Mouse (Mus musculus) kidney, embryonic 15.5 days (tissue): ENCODE measurements around the gene Kiss1. TPM values are rescaled to one million over a fixed set of nuclear protein-coding genes. Genes with fewer than 3 reads are reported as not detected.

Source experiments
- ATAC-seq: fragments of 200-750 bp; cut with Nextera tagmentation; replicated peaks from 2 replicates; pipeline ENCODE4 v1.8.0; 2017; ENCODE audit warnings: moderate TSS enrichment; ENCODE audit not compliant: low FRiP score
- H3K27ac ChIP-seq: fragments of 300-500 bp; sonication (generic); 2 replicates; pipeline ENCODE4 v1.5.1; 2015; ENCODE audit warnings: mild to moderate bottlenecking, inconsistent platforms
- H3K27me3 ChIP-seq: fragments of 300-500 bp; sonication (generic); 2 replicates; pipeline ENCODE4 v1.6.1; 2015; ENCODE audit warnings: inconsistent platforms
- H3K36me3 ChIP-seq: fragments of 300-500 bp; sonication (generic); 2 replicates; pipeline ENCODE4 v1.6.1; 2015; ENCODE audit warnings: inconsistent platforms
- H3K4me1 ChIP-seq: fragments of 300-500 bp; sonication (generic); 2 replicates; pipeline ENCODE4 v1.6.1; 2015; ENCODE audit warnings: inconsistent platforms
- H3K4me2 ChIP-seq: fragments of 300-500 bp; sonication (generic); 2 replicates; pipeline ENCODE4 v1.6.1; 2015; ENCODE audit warnings: moderate library complexity, mild to moderate bottlenecking, inconsistent platforms
- H3K4me3 ChIP-seq: fragments of 300-500 bp; sonication (generic); replicated peaks from 2 replicates; pipeline ENCODE4 v1.5.1; 2015; ENCODE audit warnings: mild to moderate bottlenecking, inconsistent platforms
- H3K9ac ChIP-seq: fragments of 300-500 bp; sonication (generic); 2 replicates; pipeline ENCODE4 v1.6.1; 2015; ENCODE audit warnings: mild to moderate bottlenecking, inconsistent platforms
- H3K9me3 ChIP-seq: fragments of 300-500 bp; sonication (generic); replicated peaks from 2 replicates; pipeline ENCODE4 v1.6.1; 2016; ENCODE audit warnings: inconsistent platforms
- WGBS: fragments of 180-500 bp; shearing (Covaris S2); methylation state at CpG from one replicate; pipeline ENCODE4 v1.1.7; 2015; ENCODE audit warnings: mixed read lengths; 5-methylcytosine and 5-hydroxymethylcytosine counted together
- polyA plus RNA-seq: library from polyadenylated mRNA; unstranded; fragments of >200 nt; fragmentation: Nextera tagmentation; extraction: Ambion mirVana; gene quantifications from 2 replicates; pipeline ENCODE4 v1.2.1, GENCODE M21; 2015

The Kiss1 gene
- polyA plus RNA-seq, 1 experiment from 2014 or later, result not detected

- WGBS, result 55% methylated on average over 3 of the region's 3 CpGs
- H3K4me3 ChIP-seq, result no peak overlapping the region
- ATAC-seq, result no peak
Observed at GRCm38 (mm10) chr1:133347226-133347625, 25.6 kb downstream of the Kiss1 start.

GRCm38 (mm10) chr1:133347693-133348520 is 26.2 kb downstream of the Kiss1 start:
- Histone ChIP-seq H3K9me3 (no peaks in the 10 kb centered on the region), H3K9ac (no peak overlapping the region), H3K4me3 (no peak overlapping the region), H3K27ac (no peak overlapping the region), H3K27me3 (0 out of 2 replicates have a peak, but pooled peaks cover 4% of the 10 kb centered on the region), H3K4me2 (no peak overlapping the region), H3K36me3 (no peaks in the 10 kb centered on the region), H3K4me1 (peaks cover 15% of the 10 kb centered on the region)
- WGBS, result 54% methylated on average over 11 of the region's 11 CpGs
- no peak for ATAC-seq

More at GRCm38 (mm10) chr1:133347226-133347625, 25.6 kb downstream of the Kiss1 start:
- H3K27me3 ChIP-seq, result 0 out of 2 replicates have a peak, but pooled peaks cover 2% of the 10 kb centered on the region
- no peak overlapping the region for H3K9ac ChIP-seq
- H3K27ac ChIP-seq, result no peak overlapping the region
- H3K9me3 ChIP-seq, result no peaks in the 10 kb centered on the region
- peaks cover 15% of the 10 kb centered on the region for H3K4me1 ChIP-seq
- no peaks in the 10 kb centered on the region for H3K36me3 ChIP-seq
- no peak overlapping the region for H3K4me2 ChIP-seq

- no peak for ATAC-seq
- WGBS, result 80% methylated on average over 1 of the region's 1 CpGs
Observed at GRCm38 (mm10) chr1:133350210-133350609, 28.5 kb downstream of the Kiss1 start, which contains the start of gene Ren1. Gene Ren1, plus strand, starts transcription at chr1:133350510.

GRCm38 (mm10) chr1:133351762-133352161 is 30.1 kb downstream of the Kiss1 start:
- no peak overlapping the region for H3K9ac ChIP-seq
- 34% methylated on average over 9 of the region's 9 CpGs for WGBS
- ATAC-seq, result no peak

More at GRCm38 (mm10) chr1:133350210-133350609, 28.5 kb downstream of the Kiss1 start, which contains the start of gene Ren1:
- Histone ChIP-seq H3K36me3 (no peaks in the 10 kb centered on the region), H3K9ac (no peak within 1 kb of the TSS), H3K27me3 (peaks cover 8% of the 10 kb centered on the region; the same call in 1 of the 2 replicates), H3K9me3 (no peaks in the 10 kb centered on the region), H3K4me1 (peaks cover 13% of the 10 kb centered on the region), H3K27ac (no peak within 1 kb of the TSS), H3K4me2 (no peak within 1 kb of the TSS), H3K4me3 (no peak within 1 kb of the TSS)

GRCm38 (mm10) chr1:133353371-133353809 is 31.7 kb downstream of the Kiss1 start:
- WGBS, result 54% methylated on average over 12 of the region's 12 CpGs
- H3K4me2 ChIP-seq, result no peak overlapping the region
- H3K4me3 ChIP-seq, result no peak overlapping the region
- no peak overlapping the region for H3K9ac ChIP-seq
- no peaks in the 10 kb centered on the region for H3K36me3 ChIP-seq
- no peak overlapping the region for H3K27ac ChIP-seq
- H3K9me3 ChIP-seq, result no peaks in the 10 kb centered on the region
- H3K27me3 ChIP-seq, result peaks cover 28% of the 10 kb centered on the region
- peaks cover 21% of the 10 kb centered on the region for H3K4me1 ChIP-seq
- ATAC-seq, result no peak

More at GRCm38 (mm10) chr1:133351762-133352161, 30.1 kb downstream of the Kiss1 start:
- Histone ChIP-seq H3K4me2 (no peak overlapping the region), H3K9me3 (no peaks in the 10 kb centered on the region), H3K27me3 (peaks cover 21% of the 10 kb centered on the region), H3K36me3 (no peaks in the 10 kb centered on the region), H3K4me1 (peaks cover 24% of the 10 kb centered on the region), H3K4me3 (no peak overlapping the region), H3K27ac (no peak overlapping the region)

- no peak for ATAC-seq
- H3K9ac ChIP-seq, result no peak overlapping the region
- WGBS, result 52% methylated on average over 5 of the region's 5 CpGs
Observed at GRCm38 (mm10) chr1:133355469-133355868, 33.8 kb downstream of the Kiss1 start.

GRCm38 (mm10) chr1:133355912-133356311 is 34.2 kb downstream of the Kiss1 start:
- no peak overlapping the region for H3K4me2 ChIP-seq
- peak; percentile 30; the same call in 1 of the 2 replicates for ATAC-seq
- no peak overlapping the region for H3K9ac ChIP-seq
- H3K4me3 ChIP-seq, result no peak overlapping the region
- H3K9me3 ChIP-seq, result no peaks in the 10 kb centered on the region
- peaks cover 15% of the 10 kb centered on the region; the same call in 1 of the 2 replicates for H3K4me1 ChIP-seq
- H3K27me3 ChIP-seq, result peaks cover 28% of the 10 kb centered on the region
- no peaks in the 10 kb centered on the region for H3K36me3 ChIP-seq
- H3K27ac ChIP-seq, result no peak overlapping the region
- WGBS, result 46% methylated on average over 15 of the region's 15 CpGs

More at GRCm38 (mm10) chr1:133355469-133355868, 33.8 kb downstream of the Kiss1 start:
- H3K4me3 ChIP-seq, result no peak overlapping the region
- no peak overlapping the region for H3K27ac ChIP-seq
- H3K36me3 ChIP-seq, result no peaks in the 10 kb centered on the region
- H3K4me2 ChIP-seq, result no peak overlapping the region
- H3K9me3 ChIP-seq, result no peaks in the 10 kb centered on the region
- peaks cover 28% of the 10 kb centered on the region for H3K27me3 ChIP-seq
- H3K4me1 ChIP-seq, result peaks cover 18% of the 10 kb centered on the region

GRCm38 (mm10) chr1:133356330-133356729 is 34.7 kb downstream of the Kiss1 start:
- H3K4me1 ChIP-seq, result peaks cover 15% of the 10 kb centered on the region; the same call in 1 of the 2 replicates
- H3K27ac ChIP-seq, result no peak overlapping the region
- H3K4me2 ChIP-seq, result no peak overlapping the region
- H3K9ac ChIP-seq, result no peak overlapping the region
- no peak overlapping the region for H3K4me3 ChIP-seq
- peaks cover 28% of the 10 kb centered on the region for H3K27me3 ChIP-seq
- H3K36me3 ChIP-seq, result no peaks in the 10 kb centered on the region
- 38% methylated on average over 8 of the region's 8 CpGs for WGBS
- H3K9me3 ChIP-seq, result no peaks in the 10 kb centered on the region
- no peak for ATAC-seq

- no peaks in the 10 kb centered on the region for H3K36me3 ChIP-seq
- H3K4me2 ChIP-seq, result no peak overlapping the region
- no peak overlapping the region for H3K4me3 ChIP-seq
- H3K9ac ChIP-seq, result no peak overlapping the region
- H3K27me3 ChIP-seq, result peaks cover 39% of the 10 kb centered on the region
- H3K4me1 ChIP-seq, result peaks cover 19% of the 10 kb centered on the region
- H3K9me3 ChIP-seq, result no peaks in the 10 kb centered on the region
- no peak for ATAC-seq
- H3K27ac ChIP-seq, result no peak overlapping the region
- WGBS, result 90% methylated on average over 6 of the region's 6 CpGs
Observed at GRCm38 (mm10) chr1:133361006-133361405, 39.3 kb downstream of the Kiss1 start.

GRCm38 (mm10) chr1:133362103-133362502 is 40.4 kb downstream of the Kiss1 start:
- Histone ChIP-seq H3K4me1 (peaks cover 12% of the 10 kb centered on the region), H3K27me3 (peaks cover 37% of the 10 kb centered on the region), H3K4me3 (no peak overlapping the region), H3K9me3 (no peaks in the 10 kb centered on the region), H3K9ac (no peak overlapping the region), H3K36me3 (no peaks in the 10 kb centered on the region), H3K27ac (no peak overlapping the region), H3K4me2 (no peak overlapping the region)
- 94% methylated on average over 5 of the region's 5 CpGs for WGBS
- ATAC-seq, result no peak

- H3K27me3 ChIP-seq, result peaks cover 32% of the 10 kb centered on the region
- no peaks in the 10 kb centered on the region for H3K9me3 ChIP-seq
- H3K36me3 ChIP-seq, result no peaks in the 10 kb centered on the region
- peak within 1 kb of the TSS; percentile 55 for H3K9ac ChIP-seq
- H3K4me1 ChIP-seq, result peaks cover 25% of the 10 kb centered on the region
- peak; percentile 81 for ATAC-seq
- 1% methylated on average over 52 of the region's 52 CpGs for WGBS
- H3K4me2 ChIP-seq, result peak within 1 kb of the TSS; percentile 93
- no peak within 1 kb of the TSS for H3K27ac ChIP-seq
- H3K4me3 ChIP-seq, result peak within 1 kb of the TSS; percentile 63
Observed at GRCm38 (mm10) chr1:133363276-133364021, 41.8 kb downstream of the Kiss1 start, which contains the start of gene Etnk2. Gene Etnk2, plus strand, starts transcription at chr1:133363572.
